In the genomic region with DNA sequence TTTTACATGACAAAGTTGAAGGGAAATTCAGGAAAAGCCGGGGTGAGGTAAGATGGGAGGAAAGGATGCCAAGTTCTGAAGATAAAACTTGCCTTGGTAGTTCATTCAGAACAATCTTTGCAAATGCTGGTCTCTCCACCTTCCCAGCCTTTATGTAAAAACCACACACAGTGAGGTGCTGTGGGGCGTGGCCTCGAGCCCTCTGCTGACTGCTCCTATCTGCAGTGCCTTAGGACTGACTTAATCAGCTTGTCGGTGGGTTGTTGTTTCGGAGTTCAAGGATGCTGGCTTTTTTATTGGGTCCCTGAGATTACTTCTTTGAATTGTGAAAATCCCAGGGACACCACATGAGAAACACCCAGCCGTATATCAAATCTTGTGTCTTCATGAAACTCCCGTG, we compare ENCODE assay signal across 20 mouse cellular contexts.
DNase-seq lines count a peak whose midpoint lies in the region; ATAC-seq and TF ChIP-seq lines count a peak whose summit lies in the region.
"Had no signal": no experiment of that assay in that cellular context is flagged by ENCODE, and none has a peak within 500 bp of the region (broad histone marks: within the 10 kb centered on the region; RNA-seq: fewer than 3 reads in every experiment).

No protein-coding gene starts in this region.

- peak; percentile 47 for DNase-seq in CD4-positive, CD25-positive, alpha-beta regulatory T cell, adult 2 months (ENCODE audit: low read depth, low spot score)
- peak; percentile 26 to 45 for DNase-seq in thymus, postnatal 36 days
- no peak for DNase-seq in thymus, adult 2 months
- no peak for DNase-seq in kidney, adult 8-10 months
- no peak for DNase-seq in layer of hippocampus, postnatal 10 days (ENCODE audit: low spot score in 2 of 2)
- DNase-seq: adrenal gland, postnatal 10 days; B cell, adult 2 months; cerebellum, adult 11 months; cerebellum, adult 8-10 months; cerebellum, postnatal 14 days; forebrain, postnatal 0 days; gastrocnemius, postnatal 14 days; heart, adult 2 months; heart, postnatal 14 days had no signal

- ATAC-seq in CD4-positive, CD25-positive, alpha-beta regulatory T cell, adult 4 months = no peak
- 0 out of 2 replicates have a peak, but pooled peaks have one; percentile 37 for ATAC-seq in erythroid progenitor cell, adult 5-6 weeks (replicated peaks; ENCODE audit: low FRiP score, poor library complexity, severe bottlenecking)
- ATAC-seq: forebrain, embryonic 13.5 days; forebrain, postnatal 0 days had no signal

- H3K27me3 ChIP-seq in thymus, adult 2 months (ENCODE audit: control insufficient read depth, insufficient read depth, low read length) = no peaks in the 10 kb centered on the region
- H3K27me3 ChIP-seq: embryonic facial prominence, embryonic 13.5 days had no signal

- TF ChIP-seq POLR2A in thymus, adult 2 months (IDR thresholded peaks at IDR 0.05; ENCODE audit: control insufficient read depth, extremely low read depth, insufficient read depth, low read length, poor library complexity) = no peak

- H3K4me1 ChIP-seq in thymus, adult 2 months (replicated peaks; ENCODE audit: control insufficient read depth, insufficient read depth, low read length) = peaks cover 14% of the 10 kb centered on the region
- H3K4me1 ChIP-seq: heart, embryonic 15.5 days had no signal

- H3K36me3 ChIP-seq in thymus, adult 2 months (ENCODE audit: control insufficient read depth, insufficient read depth, low read length) = no peaks in the 10 kb centered on the region
- H3K36me3 ChIP-seq: embryonic facial prominence, embryonic 13.5 days; heart, embryonic 15.5 days; hindbrain, embryonic 13.5 days had no signal

- no peak overlapping the region for H3K4me3 ChIP-seq in thymus, adult 2 months (ENCODE audit: control insufficient read depth, insufficient read depth, low read length)
- H3K4me3 ChIP-seq: embryonic facial prominence, embryonic 13.5 days; forebrain, embryonic 13.5 days; heart, adult 2 months; heart, embryonic 15.5 days; hindbrain, embryonic 13.5 days had no signal

- no peak for TF ChIP-seq CTCF in thymus, adult 2 months (IDR thresholded peaks at IDR 0.05; ENCODE audit: borderline replicate concordance, control insufficient read depth, extremely low read depth, insufficient read depth, low read length, poor library complexity)

- 65% methylated on average over 7 of the region's 7 CpGs for WGBS in thymus, adult 2 months

- no peak overlapping the region for H3K27ac ChIP-seq in thymus, adult 2 months (ENCODE audit: control insufficient read depth, insufficient read depth, low read length)
- H3K27ac ChIP-seq: embryonic facial prominence, embryonic 13.5 days; forebrain, embryonic 13.5 days; heart, adult 2 months; heart, embryonic 15.5 days; hindbrain, embryonic 13.5 days had no signal

Comparison
In these comparisons a context has a peak if more than half of its experiments do, and no peak if none do; other contexts are left out.
1. DNase-seq: peak in CD4-positive, CD25-positive, alpha-beta regulatory T cell, adult 2 months (single experiment) and thymus, postnatal 36 days (2 of 2); none in thymus, adult 2 months (single experiment), kidney, adult 8-10 months (0 of 2) and layer of hippocampus, postnatal 10 days (0 of 2).